Mouse (Mus musculus) lung, postnatal 0 days (tissue): Measurements from ENCODE around the gene C1qtnf4.

Experiments used
- CTCF ChIP-seq: IDR thresholded peaks from 2 replicates; pipeline ENCODE4 v1.5.1; 2016; ENCODE audit warnings: antibody characterized with exemption, mild to moderate bottlenecking
- EP300 ChIP-seq: IDR thresholded peaks from 2 replicates; pipeline ENCODE4 v1.6.1; 2016; ENCODE audit warnings: antibody characterized with exemption, mild to moderate bottlenecking, control low read depth

DNA sequence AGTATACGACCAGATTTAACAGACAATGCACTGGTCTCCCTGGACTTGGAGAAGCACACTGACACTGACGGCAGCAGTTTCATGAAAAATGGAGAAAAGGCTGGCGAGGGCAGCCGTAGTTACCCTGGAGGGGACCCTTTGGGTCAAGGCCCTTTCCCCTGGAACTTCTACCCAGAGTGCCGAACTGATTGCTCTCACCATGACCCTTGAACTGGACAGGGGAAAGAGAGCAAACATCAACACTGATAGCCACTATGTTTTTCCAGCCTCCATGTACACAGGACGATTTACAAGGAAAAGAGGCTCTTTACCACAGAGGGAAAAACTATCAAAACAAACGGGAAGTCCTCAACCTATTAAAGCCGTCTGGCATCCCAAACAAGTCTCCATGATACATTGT lies 46.2 kb downstream of the C1qtnf4 start:
- TF ChIP-seq CTCF (no peak), EP300 (no peak)
